Mouse (Mus musculus): ENCODE measurements around the gene St3gal4.

GRCm38 (mm10) chr9:35166798-35167635 is 47.9 kb upstream of the St3gal4 start:
- TF ChIP-seq CTCF (IDR thresholded peaks at IDR 0.05) (no peak; the same call in 1 of the 2 replicates), POLR2A (IDR thresholded peaks at IDR 0.05; ENCODE audit: insufficient read depth, low read depth, low read length) (no peak)

Measured in heart, adult 2 months (tissue).